Mouse (Mus musculus): Measurements from ENCODE around the gene Gmpr2.

GRCm38 (mm10) chr14:55671833-55672740 is at the start of gene Gmpr2, which contains the start of gene Nedd8:
- TF ChIP-seq POLR2A (IDR thresholded peaks at IDR 0.05; ENCODE audit: insufficient read depth, low read length), result peak; percentile 41
- no peak for TF ChIP-seq CTCF (IDR thresholded peaks at IDR 0.05; ENCODE audit: low read depth, low read length)
- 0 out of 2 replicates have a peak, but pooled peaks have one; percentile 30 for TF ChIP-seq EP300 (IDR thresholded peaks at IDR 0.05; ENCODE audit: insufficient read depth, low read depth, low read length)
